Mouse (Mus musculus): ENCODE measurements around the gene M1ap. TPM values are rescaled to one million over a fixed set of nuclear protein-coding genes. Genes with fewer than 3 reads are reported as not detected.

M1ap gene
- polyA plus RNA-seq, 1 experiment from 2014 or later: 0.26 TPM

DNA sequence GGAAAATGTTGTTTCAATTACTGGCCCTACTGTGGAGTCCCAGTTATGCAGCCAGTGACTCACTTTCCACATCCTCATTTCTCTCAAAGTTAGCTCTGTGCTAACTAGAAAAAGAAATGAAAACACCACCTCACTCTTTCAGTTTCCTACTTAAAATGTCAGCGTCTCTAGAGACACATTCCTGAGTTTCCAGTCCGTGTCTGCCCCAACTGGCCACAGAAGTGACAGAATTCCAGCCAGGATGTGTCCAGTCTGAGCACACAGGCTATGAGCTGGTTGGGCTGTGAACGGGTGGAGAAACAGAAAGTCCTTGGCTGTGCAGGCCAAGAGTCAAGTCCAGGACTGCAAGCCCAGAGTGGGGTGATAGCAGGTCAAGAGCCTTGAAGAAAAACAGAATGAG lies 70.5 kb downstream of the M1ap start:
- no peak overlapping the region for H3K4me3 ChIP-seq (replicated peaks)
- H3K9ac ChIP-seq: no peak overlapping the region
- no peaks in the 10 kb centered on the region for H3K9me3 ChIP-seq
- peaks cover 2% of the 10 kb centered on the region; the same call in 1 of the 2 replicates for H3K4me1 ChIP-seq (replicated peaks)
- H3K27ac ChIP-seq: no peak overlapping the region
- no peaks in the 10 kb centered on the region for H3K36me3 ChIP-seq
- H3K27me3 ChIP-seq (replicated peaks): no peaks in the 10 kb centered on the region
- no peak for ATAC-seq
- WGBS: 58% methylated on average over 3 of the region's 3 CpGs
- H3K4me2 ChIP-seq (replicated peaks): no peak overlapping the region

DNA sequence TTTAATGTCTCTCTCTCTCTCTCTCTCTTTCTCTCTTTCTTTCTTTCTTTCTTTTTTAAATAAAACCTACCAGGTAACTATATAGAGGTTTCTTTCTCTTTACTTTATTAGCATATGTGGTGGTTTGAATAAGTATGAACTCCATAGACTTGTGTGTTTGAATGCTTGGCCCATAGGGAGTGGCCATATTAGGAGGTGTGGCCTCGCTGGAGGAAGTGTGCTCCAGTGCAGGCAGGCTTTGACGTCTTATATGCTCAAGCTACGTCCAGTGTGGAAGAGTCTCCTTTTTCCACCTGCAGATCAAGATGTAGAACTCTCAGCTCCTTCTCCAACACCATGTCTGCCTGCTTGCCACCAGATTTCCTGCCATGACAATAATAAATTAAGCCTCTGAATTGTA lies 72.3 kb downstream of the M1ap start:
- Histone ChIP-seq H3K9ac (no peak overlapping the region), H3K9me3 (no peaks in the 10 kb centered on the region), H3K4me3 (replicated peaks) (no peak overlapping the region), H3K4me2 (replicated peaks) (no peak overlapping the region), H3K27me3 (replicated peaks) (no peaks in the 10 kb centered on the region), H3K27ac (no peak overlapping the region), H3K4me1 (replicated peaks) (peaks cover 2% of the 10 kb centered on the region; the same call in 1 of the 2 replicates), H3K36me3 (no peaks in the 10 kb centered on the region)
- no peak for ATAC-seq
- WGBS: 74% methylated on average over 3 of the region's 3 CpGs

DNA sequence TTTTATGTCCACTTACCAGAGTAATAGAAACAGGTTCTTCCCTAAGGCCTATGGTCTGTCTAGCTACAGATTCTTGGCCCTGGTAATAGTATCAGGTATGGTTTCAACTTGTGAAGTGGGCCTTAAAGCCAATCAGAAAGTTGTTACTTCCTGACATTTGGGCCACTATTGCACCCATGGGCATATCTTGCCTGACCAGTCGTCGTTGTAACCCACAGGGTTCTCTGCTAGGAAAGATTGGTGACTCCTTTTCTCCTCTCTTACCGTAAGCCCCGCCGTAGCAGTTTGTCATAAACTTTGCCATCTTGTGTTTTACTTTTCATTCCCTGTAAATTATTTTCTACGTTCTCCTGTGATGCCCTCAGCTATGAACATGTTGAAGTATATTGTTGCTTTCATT lies 73.4 kb downstream of the M1ap start:
- H3K9ac ChIP-seq: no peak overlapping the region
- 88% methylated on average over 6 of the region's 6 CpGs for WGBS

DNA sequence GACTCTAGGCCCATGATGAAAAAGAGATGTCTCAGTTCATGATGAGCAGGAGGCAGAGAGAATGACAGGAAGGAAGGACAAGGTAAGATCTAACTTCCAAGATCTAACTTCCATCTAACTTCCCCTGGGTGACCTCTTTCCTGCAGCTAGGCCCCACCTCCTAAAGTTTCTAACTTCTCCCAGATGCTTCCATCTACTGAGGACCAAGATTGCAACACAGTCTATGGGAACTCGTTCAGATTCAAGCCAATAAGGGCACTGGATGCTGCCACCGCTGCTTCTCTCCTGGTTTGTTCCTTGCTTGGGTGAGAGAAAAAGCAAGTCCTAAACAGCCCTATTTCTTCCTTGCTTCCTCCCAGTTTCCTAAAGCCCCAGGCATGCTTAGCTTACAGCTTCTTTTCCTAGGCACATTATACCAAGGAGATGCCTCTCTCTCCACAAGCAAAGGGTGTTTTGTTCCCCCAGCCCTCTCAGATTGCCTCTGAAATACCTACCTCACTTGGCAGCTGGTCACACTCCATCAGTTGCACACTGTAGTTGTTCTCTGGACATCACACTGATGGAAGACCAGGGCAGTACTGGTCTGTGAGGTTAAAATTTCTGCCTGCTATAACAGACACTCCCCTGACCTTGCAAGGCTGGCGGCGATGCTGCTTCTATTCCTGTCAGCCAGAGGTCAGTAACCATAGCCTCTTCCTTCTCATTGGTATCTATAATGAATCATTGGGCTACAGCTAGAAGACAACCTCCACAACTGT lies 74.3 kb downstream of the M1ap start:
- Histone ChIP-seq H3K4me2 (replicated peaks) (no peak overlapping the region), H3K4me3 (replicated peaks) (no peak overlapping the region), H3K9ac (no peak overlapping the region), H3K4me1 (replicated peaks) (peaks cover 2% of the 10 kb centered on the region; the same call in 1 of the 2 replicates), H3K36me3 (no peaks in the 10 kb centered on the region), H3K9me3 (no peaks in the 10 kb centered on the region), H3K27me3 (replicated peaks) (no peaks in the 10 kb centered on the region), H3K27ac (no peak overlapping the region)
- no peak for ATAC-seq
- 84% methylated on average over 4 of the region's 4 CpGs for WGBS

More for the DNA sequence above, 73.4 kb downstream of the M1ap start:
- Histone ChIP-seq H3K4me1 (replicated peaks) (peaks cover 2% of the 10 kb centered on the region; the same call in 1 of the 2 replicates), H3K27me3 (replicated peaks) (no peaks in the 10 kb centered on the region), H3K36me3 (no peaks in the 10 kb centered on the region), H3K4me3 (replicated peaks) (no peak overlapping the region), H3K27ac (no peak overlapping the region), H3K9me3 (no peaks in the 10 kb centered on the region), H3K4me2 (replicated peaks) (no peak overlapping the region)
- ATAC-seq: no peak

DNA sequence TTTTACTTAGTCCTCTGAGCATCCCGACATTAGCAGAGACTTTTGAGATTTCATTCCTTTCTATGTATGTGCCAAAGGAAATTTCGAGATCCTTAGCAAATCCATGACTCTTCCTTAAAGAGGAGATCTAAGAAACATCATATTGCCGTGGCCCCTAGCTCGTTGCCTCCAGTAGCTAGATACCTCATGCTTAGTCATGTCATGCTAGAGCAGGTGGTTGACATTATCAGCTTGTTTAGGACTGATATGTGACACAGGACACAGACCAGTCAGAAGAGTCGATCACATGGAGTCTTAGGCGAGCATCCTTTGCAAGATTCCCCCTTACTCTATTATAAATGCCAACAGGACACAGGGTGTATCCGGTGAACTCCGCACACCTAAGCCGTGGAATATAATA lies 76.3 kb downstream of the M1ap start:
- WGBS: 87% methylated on average over 9 of the region's 9 CpGs
- H3K4me2 ChIP-seq (replicated peaks): no peak overlapping the region
- no peaks in the 10 kb centered on the region for H3K36me3 ChIP-seq
- no peaks in the 10 kb centered on the region for H3K9me3 ChIP-seq
- ATAC-seq: no peak
- H3K4me1 ChIP-seq (replicated peaks): no peaks in the 10 kb centered on the region
- no peaks in the 10 kb centered on the region for H3K27me3 ChIP-seq (replicated peaks)
- H3K27ac ChIP-seq: no peak overlapping the region
- H3K9ac ChIP-seq: no peak overlapping the region
- H3K4me3 ChIP-seq (replicated peaks): no peak overlapping the region

DNA sequence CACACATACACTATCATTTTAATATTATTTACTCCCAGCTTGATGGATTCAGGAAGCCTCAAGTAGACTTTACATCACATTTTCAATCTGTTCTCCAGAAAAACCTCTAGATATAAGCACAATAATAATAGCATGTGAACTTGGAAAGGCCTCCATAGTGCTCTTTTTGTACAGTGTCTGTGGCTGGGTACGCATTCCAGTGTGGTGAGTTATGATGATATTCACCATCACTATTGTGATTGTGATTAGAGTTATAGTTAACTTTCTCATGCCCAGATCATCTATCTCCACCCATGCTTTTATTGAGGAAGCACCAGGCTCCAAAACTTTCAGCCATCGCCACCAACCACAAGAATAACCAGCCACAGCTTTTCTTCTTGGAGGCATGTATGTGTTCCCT lies 77.1 kb downstream of the M1ap start:
- no peaks in the 10 kb centered on the region for H3K36me3 ChIP-seq
- H3K4me3 ChIP-seq (replicated peaks): no peak overlapping the region
- H3K9me3 ChIP-seq: no peaks in the 10 kb centered on the region
- 86% methylated on average over 2 of the region's 2 CpGs for WGBS
- H3K4me2 ChIP-seq (replicated peaks): no peak overlapping the region
- no peak overlapping the region for H3K9ac ChIP-seq
- H3K4me1 ChIP-seq (replicated peaks): no peaks in the 10 kb centered on the region
- no peaks in the 10 kb centered on the region; the same call in 1 of the 2 replicates for H3K27me3 ChIP-seq (replicated peaks)
- H3K27ac ChIP-seq: no peak overlapping the region
- no peak for ATAC-seq

DNA sequence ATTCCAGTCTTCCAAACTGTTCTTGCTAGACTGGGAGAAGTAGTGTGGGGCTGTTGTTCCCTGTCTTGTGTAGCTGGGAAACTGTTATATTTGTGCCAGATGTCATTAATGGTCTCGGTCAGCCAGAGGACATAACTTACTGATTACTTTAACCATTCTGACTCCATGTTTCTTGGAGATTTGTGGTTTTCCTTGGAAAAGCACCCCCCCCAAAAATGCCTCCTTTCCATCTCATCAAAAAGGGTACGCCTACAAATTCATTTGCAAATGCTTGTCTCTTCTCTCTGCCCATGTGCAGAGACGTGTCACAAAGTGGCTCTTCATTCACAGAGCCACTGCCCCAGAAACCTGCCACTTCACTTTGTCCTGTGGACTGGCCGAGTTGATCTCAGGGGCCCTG lies 77.7 kb downstream of the M1ap start:
- H3K9me3 ChIP-seq: no peaks in the 10 kb centered on the region
- no peak overlapping the region for H3K9ac ChIP-seq
- WGBS: 68% methylated on average over 4 of the region's 4 CpGs
- H3K4me3 ChIP-seq (replicated peaks): no peak overlapping the region
- no peak for ATAC-seq
- H3K4me2 ChIP-seq (replicated peaks): no peak overlapping the region
- no peaks in the 10 kb centered on the region for H3K4me1 ChIP-seq (replicated peaks)
- no peak overlapping the region for H3K27ac ChIP-seq
- no peaks in the 10 kb centered on the region; the same call in 1 of the 2 replicates for H3K27me3 ChIP-seq (replicated peaks)
- no peaks in the 10 kb centered on the region for H3K36me3 ChIP-seq

DNA sequence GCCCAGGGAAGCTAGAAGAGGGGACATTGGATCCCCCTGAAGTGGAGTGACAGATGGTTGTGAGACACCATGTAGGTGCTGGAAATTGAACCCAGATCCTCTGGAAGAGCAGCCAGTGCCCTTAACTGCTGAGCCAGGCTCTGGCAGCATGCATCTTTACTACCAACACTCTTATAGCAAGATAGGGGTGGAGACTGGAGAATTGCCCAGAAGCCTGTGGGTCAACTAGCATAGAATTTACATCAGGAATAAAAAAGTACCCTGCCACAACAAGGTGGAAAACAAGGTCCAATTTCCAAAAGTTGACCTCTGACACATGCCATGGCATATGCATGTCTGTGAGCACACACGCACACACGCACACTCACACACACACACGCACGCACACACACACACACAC lies 78.5 kb downstream of the M1ap start:
- Histone ChIP-seq H3K27ac (no peak overlapping the region), H3K4me2 (replicated peaks) (no peak overlapping the region), H3K4me1 (replicated peaks) (no peaks in the 10 kb centered on the region), H3K4me3 (replicated peaks) (no peak overlapping the region), H3K9ac (no peak overlapping the region), H3K36me3 (no peaks in the 10 kb centered on the region), H3K27me3 (replicated peaks) (peaks cover 7% of the 10 kb centered on the region), H3K9me3 (no peaks in the 10 kb centered on the region)
- ATAC-seq: no peak
- 88% methylated on average over 4 of the region's 4 CpGs for WGBS

DNA sequence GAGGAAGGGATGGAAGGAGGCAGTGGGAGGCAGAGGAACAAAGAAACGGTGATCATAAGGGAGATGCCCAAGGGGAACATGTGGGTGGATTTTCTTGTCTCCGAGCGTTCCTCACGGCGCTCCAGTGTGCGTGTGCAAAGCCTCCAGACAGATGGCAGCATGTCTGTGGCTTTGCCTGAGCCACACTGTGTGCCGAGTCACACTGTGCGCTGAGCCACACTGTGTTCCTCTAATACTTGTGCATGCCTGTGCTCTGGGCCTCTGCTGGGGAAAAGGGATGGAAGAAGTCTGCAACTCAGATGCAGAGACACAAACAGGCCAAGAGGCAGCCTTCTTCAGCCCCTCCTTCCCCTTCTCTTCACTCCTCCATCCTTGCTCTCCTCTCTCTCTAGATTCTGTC lies 80.6 kb downstream of the M1ap start:
- Histone ChIP-seq H3K36me3 (0 out of 2 replicates have a peak, but pooled peaks cover 3% of the 10 kb centered on the region), H3K27ac (no peak overlapping the region), H3K27me3 (replicated peaks) (peaks cover 9% of the 10 kb centered on the region), H3K9ac (no peak overlapping the region), H3K4me2 (replicated peaks) (no peak overlapping the region), H3K4me3 (replicated peaks) (no peak overlapping the region), H3K9me3 (no peaks in the 10 kb centered on the region), H3K4me1 (replicated peaks) (peaks cover 4% of the 10 kb centered on the region; the same call in 1 of the 2 replicates)
- no peak for ATAC-seq
- WGBS: 83% methylated on average over 8 of the region's 8 CpGs

DNA sequence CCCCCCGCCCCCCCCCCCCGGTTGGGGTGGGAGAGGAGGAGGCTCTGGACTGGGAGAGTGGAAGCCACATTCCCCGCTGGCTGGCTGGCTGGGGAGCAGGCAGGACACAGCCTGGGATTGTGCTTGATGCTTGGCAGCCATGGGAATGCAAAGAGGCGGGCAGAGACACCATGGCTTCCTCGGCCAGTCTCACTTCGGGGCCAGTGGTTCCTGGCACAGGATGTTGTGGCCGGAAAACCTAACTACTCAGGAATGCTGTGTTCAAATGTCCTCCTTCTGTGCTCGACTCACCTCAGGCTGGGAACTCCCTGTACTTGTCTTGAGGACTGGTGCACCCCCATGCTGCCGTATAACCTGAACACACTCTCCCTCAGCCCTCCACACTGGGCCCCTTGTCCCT lies 81.0 kb downstream of the M1ap start:
- WGBS: 50% methylated on average over 7 of the region's 9 CpGs
- ATAC-seq: no peak
- Histone ChIP-seq H3K4me1 (replicated peaks) (peaks cover 7% of the 10 kb centered on the region; the same call in 1 of the 2 replicates), H3K36me3 (0 out of 2 replicates have a peak, but pooled peaks cover 3% of the 10 kb centered on the region), H3K27me3 (replicated peaks) (peaks cover 9% of the 10 kb centered on the region), H3K4me3 (replicated peaks) (no peak overlapping the region), H3K9ac (no peak overlapping the region), H3K9me3 (no peaks in the 10 kb centered on the region), H3K4me2 (replicated peaks) (no peak overlapping the region), H3K27ac (no peak overlapping the region)

DNA sequence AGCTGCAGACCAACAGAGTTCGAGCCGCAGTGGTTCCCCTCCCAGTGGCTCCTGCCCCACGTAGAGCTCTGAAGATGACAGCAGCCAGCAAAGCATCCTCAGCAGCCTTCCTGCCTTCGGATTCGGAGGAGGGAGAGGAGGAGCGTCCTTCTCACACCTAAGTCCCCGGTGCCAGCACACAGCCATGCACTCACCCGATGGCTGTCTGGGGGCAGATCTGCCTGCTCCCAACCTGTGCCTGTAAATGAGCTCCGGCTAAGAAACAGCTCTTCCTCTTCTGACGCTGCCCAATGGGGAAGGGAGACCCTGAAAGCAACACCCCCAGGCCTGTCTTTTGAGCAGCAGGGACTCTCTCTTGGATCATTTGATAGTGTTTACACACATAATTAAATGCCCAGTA lies 83.1 kb downstream of the M1ap start:
- 48% methylated on average over 10 of the region's 10 CpGs for WGBS
- Histone ChIP-seq H3K9me3 (no peaks in the 10 kb centered on the region), H3K4me1 (replicated peaks) (peaks cover 13% of the 10 kb centered on the region), H3K27ac (no peak overlapping the region), H3K4me3 (replicated peaks) (no peak overlapping the region), H3K27me3 (replicated peaks) (peaks cover 9% of the 10 kb centered on the region), H3K36me3 (0 out of 2 replicates have a peak, but pooled peaks cover 3% of the 10 kb centered on the region), H3K9ac (no peak overlapping the region), H3K4me2 (replicated peaks) (no peak overlapping the region)
- ATAC-seq: no peak

DNA sequence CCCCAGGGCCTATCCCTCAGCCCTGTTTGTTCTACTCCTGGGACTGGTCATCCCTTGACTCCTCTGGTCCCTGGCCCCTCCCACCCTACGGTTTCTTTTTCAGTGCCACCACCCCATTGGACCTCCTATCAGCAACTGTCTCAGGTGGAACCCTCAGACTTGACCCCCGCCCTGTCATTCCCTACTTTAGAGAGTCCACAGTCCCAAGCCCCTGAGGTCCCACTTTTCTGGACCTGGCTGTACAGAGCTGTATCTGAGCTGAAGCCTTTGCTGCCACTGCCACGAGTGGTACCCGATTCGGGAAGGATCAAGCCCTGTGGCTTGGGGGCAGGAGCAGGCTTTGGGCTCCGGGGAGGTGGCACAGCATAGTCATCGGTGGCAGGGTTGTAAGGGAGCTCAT lies 84.4 kb downstream of the M1ap start:
- peaks cover 9% of the 10 kb centered on the region for H3K27me3 ChIP-seq (replicated peaks)
- 0 out of 2 replicates have a peak, but pooled peaks cover 3% of the 10 kb centered on the region for H3K36me3 ChIP-seq
- peaks cover 17% of the 10 kb centered on the region for H3K4me1 ChIP-seq (replicated peaks)
- WGBS: 81% methylated on average over 7 of the region's 7 CpGs
- H3K9me3 ChIP-seq: no peaks in the 10 kb centered on the region
- H3K9ac ChIP-seq: no peak overlapping the region
- no peak for ATAC-seq
- H3K4me2 ChIP-seq (replicated peaks): no peak overlapping the region
- no peak overlapping the region for H3K4me3 ChIP-seq (replicated peaks)
- H3K27ac ChIP-seq: no peak overlapping the region

Measured in intestine, embryonic 15.5 days (tissue).